Mouse (Mus musculus): ENCODE measurements around the gene Faah. TPM values are rescaled to one million over a fixed set of nuclear protein-coding genes. Genes with fewer than 3 reads are reported as not detected.
A peak's percentile ranks its signal among the peaks of the same experiment; 100 is the strongest.

The Faah gene
- polyA plus RNA-seq, 1 experiment from 2014 or later: 2.1 TPM

- H3K4me3 ChIP-seq (ENCODE audit: low read length): no peak overlapping the region
- H3K36me3 ChIP-seq (ENCODE audit: control insufficient read depth, insufficient read depth): no peaks in the 10 kb centered on the region
- ATAC-seq (replicated peaks; ENCODE audit: extremely low read depth, insufficient read depth, low FRiP score): no peak
- H3K9ac ChIP-seq (ENCODE audit: low read length): no peak overlapping the region
- no peaks in the 10 kb centered on the region; the same call in 1 of the 2 replicates for H3K9me3 ChIP-seq (replicated peaks; ENCODE audit: control insufficient read depth, low read length)
- peak overlapping the region; percentile 71; the same call in 1 of the 2 replicates for H3K4me2 ChIP-seq (ENCODE audit: low read depth, low read length)
- WGBS: 18% methylated on average over 6 of the region's 6 CpGs
- peaks cover 8% of the 10 kb centered on the region for H3K4me1 ChIP-seq (ENCODE audit: control insufficient read depth, insufficient read depth, low read length)
- no peak overlapping the region for H3K27ac ChIP-seq (ENCODE audit: low read length)
- H3K27me3 ChIP-seq (ENCODE audit: control insufficient read depth, insufficient read depth, low read length): peaks cover 84% of the 10 kb centered on the region
Measured at GRCm38 (mm10) chr4:115963751-115964150, 54.0 kb downstream of the Faah start.

GRCm38 (mm10) chr4:115962671-115963412 lies 54.9 kb downstream of the Faah start:
- Histone ChIP-seq H3K36me3 (ENCODE audit: control insufficient read depth, insufficient read depth) (no peaks in the 10 kb centered on the region), H3K4me1 (ENCODE audit: control insufficient read depth, insufficient read depth, low read length) (peaks cover 8% of the 10 kb centered on the region), H3K4me3 (ENCODE audit: low read length) (peak overlapping the region; percentile 58), H3K9me3 (replicated peaks; ENCODE audit: control insufficient read depth, low read length) (no peaks in the 10 kb centered on the region; the same call in 1 of the 2 replicates), H3K27me3 (ENCODE audit: control insufficient read depth, insufficient read depth, low read length) (peaks cover 77% of the 10 kb centered on the region), H3K27ac (ENCODE audit: low read length) (no peak overlapping the region), H3K9ac (ENCODE audit: low read length) (peak overlapping the region; percentile 66), H3K4me2 (ENCODE audit: low read depth, low read length) (peak overlapping the region; percentile 71)
- ATAC-seq (replicated peaks; ENCODE audit: extremely low read depth, insufficient read depth, low FRiP score): peak; percentile 45; the same call in 1 of the 2 replicates
- 1% methylated on average over 79 of the region's 79 CpGs for WGBS

- Histone ChIP-seq H3K27ac (ENCODE audit: low read length) (no peak overlapping the region), H3K9ac (ENCODE audit: low read length) (no peak overlapping the region), H3K27me3 (ENCODE audit: control insufficient read depth, insufficient read depth, low read length) (peaks cover 75% of the 10 kb centered on the region), H3K4me3 (ENCODE audit: low read length) (no peak overlapping the region), H3K36me3 (ENCODE audit: control insufficient read depth, insufficient read depth) (no peaks in the 10 kb centered on the region), H3K4me1 (ENCODE audit: control insufficient read depth, insufficient read depth, low read length) (peaks cover 8% of the 10 kb centered on the region), H3K9me3 (replicated peaks; ENCODE audit: control insufficient read depth, low read length) (no peaks in the 10 kb centered on the region; the same call in 1 of the 2 replicates), H3K4me2 (ENCODE audit: low read depth, low read length) (no peak overlapping the region)
- no peak for ATAC-seq (replicated peaks; ENCODE audit: extremely low read depth, insufficient read depth, low FRiP score)
- 15% methylated on average over 7 of the region's 7 CpGs for WGBS
Measured at GRCm38 (mm10) chr4:115961991-115962390, 55.7 kb downstream of the Faah start.

GRCm38 (mm10) chr4:115959546-115959945 lies 58.2 kb downstream of the Faah start:
- Histone ChIP-seq H3K9ac (ENCODE audit: low read length) (no peak overlapping the region), H3K4me2 (ENCODE audit: low read depth, low read length) (no peak overlapping the region), H3K9me3 (replicated peaks; ENCODE audit: control insufficient read depth, low read length) (no peaks in the 10 kb centered on the region; the same call in 1 of the 2 replicates), H3K27me3 (ENCODE audit: control insufficient read depth, insufficient read depth, low read length) (peaks cover 77% of the 10 kb centered on the region), H3K4me1 (ENCODE audit: control insufficient read depth, insufficient read depth, low read length) (peaks cover 8% of the 10 kb centered on the region), H3K27ac (ENCODE audit: low read length) (no peak overlapping the region), H3K4me3 (ENCODE audit: low read length) (no peak overlapping the region), H3K36me3 (ENCODE audit: control insufficient read depth, insufficient read depth) (no peaks in the 10 kb centered on the region)
- no peak for ATAC-seq (replicated peaks; ENCODE audit: extremely low read depth, insufficient read depth, low FRiP score)

- 7% methylated on average over 3 of the region's 3 CpGs for whole genome bisulfite sequencing
Measured at GRCm38 (mm10) chr4:115955494-115955775, 62.3 kb downstream of the Faah start.

GRCm38 (mm10) chr4:115954656-115955493 lies 62.9 kb downstream of the Faah start:
- Histone ChIP-seq H3K36me3 (ENCODE audit: control insufficient read depth, insufficient read depth) (no peaks in the 10 kb centered on the region), H3K4me1 (ENCODE audit: control insufficient read depth, insufficient read depth, low read length) (no peaks in the 10 kb centered on the region), H3K4me3 (ENCODE audit: low read length) (no peak overlapping the region), H3K27ac (ENCODE audit: low read length) (no peak overlapping the region), H3K9ac (ENCODE audit: low read length) (no peak overlapping the region), H3K27me3 (ENCODE audit: control insufficient read depth, insufficient read depth, low read length) (peaks cover 63% of the 10 kb centered on the region), H3K4me2 (ENCODE audit: low read depth, low read length) (no peak overlapping the region), H3K9me3 (replicated peaks; ENCODE audit: control insufficient read depth, low read length) (no peaks in the 10 kb centered on the region)
- no peak for ATAC-seq (replicated peaks; ENCODE audit: extremely low read depth, insufficient read depth, low FRiP score)
- 5% methylated on average over 19 of the region's 19 CpGs for WGBS

More at GRCm38 (mm10) chr4:115955494-115955775, 62.3 kb downstream of the Faah start:
- no peaks in the 10 kb centered on the region for H3K9me3 ChIP-seq (replicated peaks; ENCODE audit: control insufficient read depth, low read length)
- H3K36me3 ChIP-seq (ENCODE audit: control insufficient read depth, insufficient read depth): no peaks in the 10 kb centered on the region
- no peak overlapping the region for H3K9ac ChIP-seq (ENCODE audit: low read length)
- H3K4me2 ChIP-seq (ENCODE audit: low read depth, low read length): no peak overlapping the region
- no peak for ATAC-seq (replicated peaks; ENCODE audit: extremely low read depth, insufficient read depth, low FRiP score)
- H3K4me1 ChIP-seq (ENCODE audit: control insufficient read depth, insufficient read depth, low read length): no peaks in the 10 kb centered on the region
- H3K27me3 ChIP-seq (ENCODE audit: control insufficient read depth, insufficient read depth, low read length): peaks cover 63% of the 10 kb centered on the region
- no peak overlapping the region for H3K27ac ChIP-seq (ENCODE audit: low read length)
- no peak overlapping the region for H3K4me3 ChIP-seq (ENCODE audit: low read length)

GRCm38 (mm10) chr4:115953559-115953958 lies 64.2 kb downstream of the Faah start:
- H3K4me2 ChIP-seq (ENCODE audit: low read depth, low read length): no peak overlapping the region
- no peak overlapping the region for H3K9ac ChIP-seq (ENCODE audit: low read length)
- H3K9me3 ChIP-seq (replicated peaks; ENCODE audit: control insufficient read depth, low read length): no peaks in the 10 kb centered on the region
- no peak overlapping the region for H3K27ac ChIP-seq (ENCODE audit: low read length)
- 53% methylated on average over 5 of the region's 5 CpGs for whole genome bisulfite sequencing
- H3K4me1 ChIP-seq (ENCODE audit: control insufficient read depth, insufficient read depth, low read length): no peaks in the 10 kb centered on the region
- no peak for ATAC-seq (replicated peaks; ENCODE audit: extremely low read depth, insufficient read depth, low FRiP score)
- H3K36me3 ChIP-seq (ENCODE audit: control insufficient read depth, insufficient read depth): no peaks in the 10 kb centered on the region
- no peak overlapping the region for H3K4me3 ChIP-seq (ENCODE audit: low read length)
- H3K27me3 ChIP-seq (ENCODE audit: control insufficient read depth, insufficient read depth, low read length): peaks cover 67% of the 10 kb centered on the region

- H3K9ac ChIP-seq (ENCODE audit: low read length): no peak overlapping the region
- H3K4me3 ChIP-seq (ENCODE audit: low read length): no peak overlapping the region
- no peaks in the 10 kb centered on the region for H3K36me3 ChIP-seq (ENCODE audit: control insufficient read depth, insufficient read depth)
- no peak overlapping the region for H3K27ac ChIP-seq (ENCODE audit: low read length)
- H3K27me3 ChIP-seq (ENCODE audit: control insufficient read depth, insufficient read depth, low read length): peaks cover 72% of the 10 kb centered on the region
- H3K9me3 ChIP-seq (replicated peaks; ENCODE audit: control insufficient read depth, low read length): no peaks in the 10 kb centered on the region
- 12% methylated on average over 6 of the region's 6 CpGs for WGBS
- no peak for ATAC-seq (replicated peaks; ENCODE audit: extremely low read depth, insufficient read depth, low FRiP score)
- no peaks in the 10 kb centered on the region for H3K4me1 ChIP-seq (ENCODE audit: control insufficient read depth, insufficient read depth, low read length)
- no peak overlapping the region for H3K4me2 ChIP-seq (ENCODE audit: low read depth, low read length)
Measured at GRCm38 (mm10) chr4:115952758-115953157, 65.0 kb downstream of the Faah start.
